Mouse (Mus musculus) central nervous system, embryonic 14 days (tissue): ENCODE results near the gene Olfr979. TPM values are rescaled to one million over a fixed set of nuclear protein-coding genes. Genes with fewer than 3 reads are reported as not detected.

Experiments
- polyA plus RNA-seq: library from polyadenylated mRNA; depleted of rRNA; stranded (reverse); fragments of >200 nt; gene quantifications from 2 replicates; pipeline ENCODE4 v1.2.3, GENCODE M21; 2012; rRNA removed

The Olfr979 gene
- not detected in 2 replicates for polyA plus RNA-seq

GRCm38 (mm10) chr9:40003365-40003764 lies at the start of gene Olfr979:
Gene Olfr979, minus strand, starts transcription at chr9:40003465.

GRCm38 (mm10) chr9:40021164-40021563 lies 17.9 kb upstream of the Olfr979 start, which contains the start of gene Olfr981:
Gene Olfr981, plus strand, starts transcription at chr9:40021464.

GRCm38 (mm10) chr9:40009482-40009881 lies 6.2 kb upstream of the Olfr979 start, which contains the start of gene Olfr980:
Gene Olfr980, minus strand, starts transcription at chr9:40009582.

GRCm38 (mm10) chr9:39991813-39992212 lies 11.5 kb downstream of the Olfr979 start, which contains the start of gene Olfr978:
Gene Olfr978, plus strand, starts transcription at chr9:39992113.

GRCm38 (mm10) chr9:39961033-39961432 lies 42.2 kb downstream of the Olfr979 start, which contains the start of gene Olfr976:
Gene Olfr976, minus strand, starts transcription at chr9:39961133.

GRCm38 (mm10) chr9:39951946-39952345 lies 51.3 kb downstream of the Olfr979 start, which contains the start of gene Olfr975:
Gene Olfr975, minus strand, starts transcription at chr9:39952046.

Other genes starting within 250 kb of the Olfr979 start
- not detected in 2 replicates for gene Olfr968, start 220.2 kb downstream of the Olfr979 start, polyA plus RNA-seq
- gene Olfr969, start 212.5 kb downstream of the Olfr979 start, polyA plus RNA-seq = not detected in 2 replicates
- not detected in 2 replicates for gene Olfr970, start 194.6 kb downstream of the Olfr979 start, polyA plus RNA-seq
- gene Olfr971, start 166.6 kb downstream of the Olfr979 start, polyA plus RNA-seq = not detected in 2 replicates
- not detected in 2 replicates for gene Olfr972, start 137.0 kb downstream of the Olfr979 start, polyA plus RNA-seq
- gene Olfr229, start 96.1 kb downstream of the Olfr979 start, polyA plus RNA-seq = not detected in 2 replicates
- gene Olfr974, start 66.0 kb downstream of the Olfr979 start, polyA plus RNA-seq = not detected in 2 replicates
- 0.03 and 0.05 TPM in 2 replicates for gene Olfr975, start 51.4 kb downstream of the Olfr979 start, polyA plus RNA-seq
- not detected in 2 replicates for gene Olfr976, start 42.3 kb downstream of the Olfr979 start, polyA plus RNA-seq
- not detected in 2 replicates for gene Olfr978, start 11.4 kb downstream of the Olfr979 start, polyA plus RNA-seq
- gene Olfr980, start 6.1 kb upstream of the Olfr979 start, polyA plus RNA-seq = not detected in 2 replicates
- gene Olfr981, start 18.0 kb upstream of the Olfr979 start, polyA plus RNA-seq = not detected in 2 replicates
- gene Olfr982, start 70.4 kb upstream of the Olfr979 start, polyA plus RNA-seq = not detected in 2 replicates
- not detected in 2 replicates for gene Olfr983, start 90.1 kb upstream of the Olfr979 start, polyA plus RNA-seq
- gene Olfr984, start 110.7 kb upstream of the Olfr979 start, polyA plus RNA-seq = not detected in 2 replicates
- not detected in 2 replicates for gene Olfr985, start 126.7 kb upstream of the Olfr979 start, polyA plus RNA-seq
- gene Tmem225, start 144.7 kb upstream of the Olfr979 start, polyA plus RNA-seq = not detected in 2 replicates
- gene Olfr986, start 177.5 kb upstream of the Olfr979 start, polyA plus RNA-seq = not detected in 2 replicates
- gene Zfp202, start 188.9 kb upstream of the Olfr979 start, polyA plus RNA-seq = 8.2 and 8.7 TPM in 2 replicates